Mouse (Mus musculus) limb, embryonic 14.5 days (tissue): ENCODE measurements at regions not wholly inside any gene's neighbourhood (a gene's known extent, or its start where the extent isn't known, plus 50 kb on each side); places are given as distances from the start of the nearest gene placed in this dataset.
A peak's percentile ranks its signal among the peaks of the same experiment; 100 is the strongest.

ENCODE experiments used
- ATAC-seq: fragments of 200-750 bp; cut with Nextera tagmentation; 2 replicates; pipeline ENCODE4 v1.8.0; 2017; ENCODE audit warnings: low read depth, moderate number of reproducible peaks, moderate TSS enrichment; ENCODE audit not compliant: low FRiP score
- DNase-seq: peaks from one replicate; pipeline ENCODE4 v3.0.0-alpha.2; 2015; ENCODE audit warnings: low spot score
- H3K27ac ChIP-seq: fragments of 300-500 bp; sonication (generic); replicated peaks from 2 replicates; pipeline ENCODE4 v1.5.1; 2014; ENCODE audit warnings: low read depth, mild to moderate bottlenecking, low read length, moderate library complexity, mixed read lengths
- H3K27me3 ChIP-seq: fragments of 300-500 bp; sonication (generic); 2 replicates; pipeline ENCODE4 v1.6.1; 2014; ENCODE audit warnings: low read length, mixed read lengths; ENCODE audit not compliant: control insufficient read depth, insufficient read depth
- H3K36me3 ChIP-seq: fragments of 300-500 bp; sonication (generic); 2 replicates; pipeline ENCODE4 v1.6.1; 2014; ENCODE audit warnings: mild to moderate bottlenecking, low read length, moderate library complexity, mixed read lengths; ENCODE audit not compliant: control insufficient read depth, insufficient read depth
- H3K4me1 ChIP-seq: fragments of 300-500 bp; sonication (generic); 2 replicates; pipeline ENCODE4 v1.6.1; 2014; ENCODE audit warnings: antibody characterized with exemption, low read length, mixed read lengths; ENCODE audit not compliant: control insufficient read depth, insufficient read depth
- H3K4me2 ChIP-seq: fragments of 300-500 bp; sonication (generic); replicated peaks from 2 replicates; pipeline ENCODE4 v1.6.1; 2014; ENCODE audit warnings: low read depth, mild to moderate bottlenecking, low read length, moderate library complexity; ENCODE audit not compliant: severe bottlenecking
- H3K4me3 ChIP-seq: fragments of 300-500 bp; sonication (generic); replicated peaks from 2 replicates; pipeline ENCODE4 v1.5.1; 2014; ENCODE audit warnings: low read length
- H3K9ac ChIP-seq: fragments of 300-500 bp; sonication (generic); 2 replicates; pipeline ENCODE4 v1.6.1; 2014; ENCODE audit warnings: mild to moderate bottlenecking, low read depth, low read length, moderate library complexity; ENCODE audit not compliant: severe bottlenecking
- H3K9me3 ChIP-seq: fragments of 300-500 bp; sonication (generic); 2 replicates; pipeline ENCODE4 v1.6.1; 2016; ENCODE audit warnings: low read length; ENCODE audit not compliant: control insufficient read depth
- POLR2A ChIP-seq: fragments of 200-500 bp; IDR thresholded peaks from 2 replicates; pipeline ENCODE4 v1.8.0; 2012; ENCODE audit warnings: inconsistent platforms, mild to moderate bottlenecking, moderate library complexity, borderline replicate concordance; ENCODE audit not compliant: insufficient read depth, insufficient read length; ENCODE audit errors: extremely low read depth
- WGBS: fragments of 180-500 bp; shearing (Covaris S2); extraction: QIAGEN DNeasy Blood & Tissue Kit; methylation state at CpG from one replicate; pipeline ENCODE4 v1.1.7; 2014; 5-methylcytosine and 5-hydroxymethylcytosine counted together

DNA sequence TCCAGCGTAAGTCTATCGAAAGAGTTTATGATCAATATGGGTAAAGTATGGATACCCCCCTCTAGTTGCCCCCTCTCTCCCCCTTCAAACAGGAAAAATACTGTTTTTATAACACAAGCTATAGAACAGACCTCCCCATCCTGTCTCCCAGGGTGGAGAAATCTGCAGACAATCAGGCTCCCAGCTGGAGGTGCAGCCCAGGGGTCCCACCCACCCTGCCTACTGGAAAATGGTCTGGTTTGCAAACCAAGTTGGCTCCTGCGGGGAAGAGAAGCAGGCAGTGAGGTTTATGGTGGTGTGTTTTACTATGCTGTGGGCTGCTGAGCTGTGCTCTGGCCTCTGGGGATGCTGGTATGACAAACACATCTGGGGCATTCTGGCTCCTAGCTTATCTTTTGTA, 70.7 kb upstream of the Sfswap start:
- DNase-seq (peak; percentile 14), ATAC-seq (peak; percentile 79)
- H3K9ac ChIP-seq: no peak overlapping the region
- no peaks in the 10 kb centered on the region for H3K36me3 ChIP-seq
- H3K27ac ChIP-seq: peak overlapping the region; percentile 65
- no peak for TF ChIP-seq POLR2A
- no peaks in the 10 kb centered on the region for H3K27me3 ChIP-seq
- H3K4me3 ChIP-seq: no peak overlapping the region
- H3K4me2 ChIP-seq: peak overlapping the region; percentile 9; the same call in 1 of the 2 replicates
- H3K4me1 ChIP-seq: peaks cover 11% of the 10 kb centered on the region
- H3K9me3 ChIP-seq: no peaks in the 10 kb centered on the region
- WGBS: 26% methylated on average over 3 of the region's 3 CpGs

DNA sequence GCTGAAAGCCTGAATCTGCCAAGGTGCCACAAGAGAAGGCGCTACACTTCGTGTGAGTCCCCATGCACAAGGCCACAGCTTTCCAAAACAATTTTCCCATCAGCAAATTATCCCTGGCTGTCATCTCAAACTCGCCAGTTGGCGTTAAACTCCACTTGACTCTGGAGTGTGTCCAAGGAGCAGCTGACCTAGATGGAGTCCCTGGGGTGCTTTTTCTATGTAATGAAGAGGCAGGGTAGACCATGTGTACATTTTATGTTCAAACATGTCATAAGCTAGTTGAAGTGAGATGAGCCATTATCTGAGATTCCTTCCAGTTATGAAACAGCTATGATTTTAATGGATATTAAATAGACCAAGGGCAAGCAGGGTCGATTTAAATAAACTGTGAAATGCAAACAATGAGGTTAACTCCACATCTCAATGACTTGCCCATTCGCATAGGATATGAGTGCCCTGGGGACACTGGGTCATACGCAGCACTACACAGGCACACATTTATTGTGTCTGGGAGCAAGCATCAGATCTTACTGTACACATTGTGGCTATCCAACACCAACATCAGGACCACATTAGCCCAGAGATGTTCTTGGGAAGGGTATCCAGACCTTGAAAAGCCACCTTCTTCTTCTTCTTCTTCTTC, 51.0 kb upstream of the Sfswap start:
- H3K4me2 ChIP-seq: no peak overlapping the region
- no peak overlapping the region for H3K4me3 ChIP-seq
- no peak overlapping the region for H3K9ac ChIP-seq
- no peak overlapping the region for H3K27ac ChIP-seq
- 59% methylated on average over 7 of the region's 7 CpGs for WGBS
- H3K36me3 ChIP-seq: no peaks in the 10 kb centered on the region
- ATAC-seq: no peak
- peaks cover 6% of the 10 kb centered on the region for H3K4me1 ChIP-seq
- TF ChIP-seq POLR2A: no peak
- DNase-seq: no peak
- no peaks in the 10 kb centered on the region for H3K9me3 ChIP-seq
- H3K27me3 ChIP-seq: no peaks in the 10 kb centered on the region
